Mouse (Mus musculus) cerebellum, adult 8-10 months (tissue): Measurements from ENCODE around the gene Cd180.
"Not testable (repeated sequence)": the region's sequence is repeated elsewhere in the genome, so short reads cannot be mapped to it uniquely, and the experiment has no call there.

Source experiments
- DNase-seq: peaks from one replicate; pipeline ENCODE4 v3.0.0; 2022

Gene Cd180

DNA sequence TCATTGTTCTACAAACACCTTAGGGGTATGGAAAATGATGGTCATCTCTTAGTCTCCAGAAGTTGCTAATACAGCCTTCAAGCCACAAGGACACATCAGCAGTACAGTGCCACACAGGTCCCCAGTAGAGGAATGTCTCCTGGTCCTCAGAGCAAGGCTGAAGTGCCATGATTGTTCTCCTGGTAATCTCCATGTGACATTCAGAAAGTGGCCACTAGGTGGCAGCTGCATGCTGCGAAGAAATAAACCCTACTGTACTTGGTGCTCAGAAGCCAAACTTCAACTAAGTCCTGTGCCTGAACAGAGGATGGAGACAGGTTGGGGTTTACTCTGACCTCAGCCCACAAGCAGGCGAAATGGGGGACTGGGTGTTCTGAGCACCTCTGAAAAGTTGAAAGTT is 14.9 kb upstream of the Cd180 start:
- peak; percentile 60 for DNase-seq

DNA sequence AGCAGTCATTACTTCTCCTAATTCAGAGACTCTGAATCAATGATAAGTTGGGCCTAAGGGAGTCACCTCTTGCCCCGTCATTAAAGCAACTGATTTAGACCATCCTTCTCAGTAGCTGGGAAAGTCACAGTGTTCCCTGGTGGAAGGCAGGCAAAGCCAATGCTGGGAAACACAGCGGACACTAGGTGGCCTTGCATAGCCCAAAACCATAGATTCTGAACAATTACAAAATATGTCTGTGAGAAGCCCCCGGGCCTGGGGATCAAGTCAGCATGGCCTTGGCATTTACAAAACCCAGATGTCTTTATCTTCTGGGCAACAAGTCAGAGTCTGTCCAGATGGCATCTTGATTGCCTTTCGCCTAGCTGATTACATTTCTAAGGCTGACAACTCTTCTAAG is 8.5 kb upstream of the Cd180 start:
- no peak for DNase-seq

DNA sequence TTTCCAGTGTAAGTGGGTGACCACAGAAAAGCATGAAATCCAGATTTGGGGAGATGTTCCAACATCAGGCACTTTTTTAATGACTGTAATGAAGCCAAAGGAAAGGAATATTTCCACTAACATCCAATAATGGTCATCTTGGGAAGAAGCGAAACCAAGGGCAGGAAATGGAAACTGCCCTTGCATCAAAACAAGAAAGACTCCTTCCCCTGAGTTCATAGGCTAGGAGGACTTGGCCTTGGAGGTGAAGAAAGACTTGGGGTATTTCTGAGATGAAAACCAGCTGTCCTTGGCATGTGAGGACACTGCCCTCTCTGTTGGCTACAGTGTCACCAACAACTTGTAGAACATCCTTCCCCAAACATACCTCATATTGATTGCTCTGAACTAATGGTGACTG is 5.2 kb upstream of the Cd180 start:
- DNase-seq: no peak

GRCm38 (mm10) chr13:102689201-102690090 is 3.9 kb upstream of the Cd180 start:
- DNase-seq: no peak

DNA sequence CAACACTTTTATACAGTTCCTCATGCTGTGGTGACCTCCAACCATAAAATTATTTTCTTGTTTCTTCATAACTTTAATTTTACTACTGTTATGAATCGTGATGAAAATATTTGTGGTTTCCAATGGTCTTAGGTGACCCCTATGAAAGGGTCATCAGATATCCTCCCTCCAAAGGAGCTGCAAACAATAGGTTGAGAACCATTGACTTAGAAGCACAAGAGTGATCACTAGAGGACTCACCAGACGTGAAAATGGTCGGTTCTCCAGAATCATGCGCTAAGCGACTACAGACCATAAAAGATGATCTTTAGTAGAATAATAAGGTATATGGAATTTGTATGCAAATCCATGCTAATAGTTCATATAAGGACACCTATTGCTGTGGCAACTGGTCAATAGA is 3.2 kb upstream of the Cd180 start:
- DNase-seq: no peak

GRCm38 (mm10) chr13:102691408-102692150 is 1.8 kb upstream of the Cd180 start:
- DNase-seq: no peak

- no peak for DNase-seq
Measured at GRCm38 (mm10) chr13:102694154-102694553, 796 bp downstream of the Cd180 start.

- DNase-seq: no peak
Measured at GRCm38 (mm10) chr13:102695121-102695905, 2.0 kb downstream of the Cd180 start.

- DNase-seq: no peak
Measured at GRCm38 (mm10) chr13:102698335-102698734, 5.0 kb downstream of the Cd180 start.

DNA sequence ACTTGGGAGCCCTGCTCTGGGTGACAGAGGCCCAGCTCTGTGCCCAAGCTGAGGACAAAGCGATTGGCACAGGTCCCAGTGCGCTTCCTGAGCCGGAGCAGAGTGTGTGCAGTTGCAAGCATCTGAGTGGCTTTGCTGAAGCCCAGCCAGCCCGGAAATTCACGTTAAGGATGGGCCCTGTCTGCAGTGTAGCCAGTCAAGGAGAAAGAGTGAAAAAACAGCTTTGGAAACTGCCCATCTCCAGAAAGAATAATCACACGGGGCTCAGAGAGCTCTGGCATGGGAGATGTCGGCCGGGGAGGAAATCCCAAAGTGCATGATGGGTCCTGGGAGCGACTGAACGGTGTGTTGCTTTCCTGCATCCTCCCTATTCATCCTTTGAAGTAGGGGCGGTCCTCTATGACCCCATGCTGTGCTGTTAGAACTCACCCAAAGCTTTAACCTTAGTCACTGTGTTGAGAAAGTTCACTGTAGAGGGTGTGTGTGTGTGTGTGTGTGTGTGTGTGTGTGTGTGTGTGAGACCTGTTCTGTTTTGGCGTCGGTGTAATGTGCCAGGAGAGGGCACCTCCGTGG is 5.5 kb downstream of the Cd180 start:
- peak; percentile 10 for DNase-seq

DNA sequence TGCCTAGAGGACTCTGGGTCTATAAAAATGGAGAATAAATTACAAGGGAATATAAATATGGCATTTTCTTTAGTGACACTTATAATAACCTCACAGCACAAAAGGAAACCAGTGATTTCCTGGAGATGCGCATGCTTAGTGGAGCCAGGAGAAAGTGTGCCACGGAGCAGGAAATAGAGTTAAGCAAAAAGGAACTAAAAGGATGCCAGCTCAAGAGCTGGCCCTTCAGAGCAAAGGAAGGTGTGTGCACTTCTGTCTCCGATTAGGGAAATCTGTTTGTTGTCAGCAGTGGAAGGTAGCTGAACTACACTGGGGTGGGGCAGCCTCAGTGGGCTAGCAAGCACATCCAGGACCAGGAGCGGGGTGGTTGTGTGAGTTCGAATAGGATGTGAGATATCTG is 6.8 kb downstream of the Cd180 start:
- DNase-seq: no peak

- DNase-seq: no peak
Measured at GRCm38 (mm10) chr13:102700744-102701143, 7.4 kb downstream of the Cd180 start.

GRCm38 (mm10) chr13:102716973-102717372 is 23.6 kb downstream of the Cd180 start:
- no peak for DNase-seq

DNA sequence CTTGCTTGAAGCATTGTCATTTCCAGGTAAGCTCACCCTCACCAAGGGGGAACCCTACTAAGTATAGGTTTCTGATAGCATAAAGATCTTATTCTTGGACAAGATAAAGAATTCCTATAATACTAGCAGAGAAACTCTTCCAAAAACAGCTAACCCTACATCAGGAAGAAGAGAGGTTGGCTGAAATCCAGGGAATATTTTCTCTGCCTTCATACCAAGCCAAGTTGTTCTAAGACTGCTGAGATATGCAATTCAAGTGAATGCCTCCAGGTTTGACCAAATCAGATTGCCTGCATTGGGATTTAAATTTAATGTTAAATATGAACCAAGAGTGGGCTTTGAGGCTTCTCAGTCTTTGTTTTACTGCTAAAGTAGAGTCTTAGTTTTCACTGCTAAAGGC is 32.1 kb downstream of the Cd180 start:
- no peak for DNase-seq

DNA sequence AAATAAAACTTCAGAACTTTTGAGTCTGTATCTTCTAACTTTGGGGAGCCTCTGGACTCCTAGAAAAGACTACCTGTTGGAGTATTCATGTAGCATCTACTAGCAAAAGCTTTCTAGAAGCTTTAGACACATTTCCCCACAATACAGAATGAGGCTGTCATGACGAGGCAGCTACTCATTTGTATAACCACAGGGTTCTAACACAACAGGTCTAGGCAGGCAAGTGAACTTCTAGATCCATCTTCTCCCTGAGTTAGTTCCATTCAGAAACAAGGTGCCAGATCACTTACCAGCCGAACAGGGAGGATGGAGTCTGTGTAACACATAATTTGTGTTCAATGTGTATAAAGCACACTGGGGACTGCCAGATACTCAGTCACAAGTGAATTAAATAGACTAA is 32.5 kb downstream of the Cd180 start:
- no peak for DNase-seq

- no peak for DNase-seq
Measured at GRCm38 (mm10) chr13:102726876-102727275, 33.5 kb downstream of the Cd180 start.

- no peak for DNase-seq
Measured at GRCm38 (mm10) chr13:102728035-102728434, 34.7 kb downstream of the Cd180 start.

- DNase-seq: not testable (repeated sequence)
Measured at GRCm38 (mm10) chr13:102728951-102729350, 35.6 kb downstream of the Cd180 start.

GRCm38 (mm10) chr13:102733063-102733462 is 39.7 kb downstream of the Cd180 start:
- no peak for DNase-seq

- DNase-seq: no peak
Measured at GRCm38 (mm10) chr13:102737811-102738210, 44.5 kb downstream of the Cd180 start.

GRCm38 (mm10) chr13:102739720-102740535 is 46.6 kb downstream of the Cd180 start:
- DNase-seq: no peak
